Mouse (Mus musculus) intestine, embryonic 16.5 days (tissue): ENCODE results near the gene Aup1. TPM values are rescaled to one million over a fixed set of nuclear protein-coding genes. Genes with fewer than 3 reads are reported as not detected.
A peak's percentile ranks its signal among the peaks of the same experiment; 100 is the strongest.

ENCODE experiments used
- ATAC-seq: fragments of 200-750 bp; cut with Nextera tagmentation; 2 replicates; pipeline ENCODE4 v1.8.0; 2017; ENCODE audit warnings: moderate TSS enrichment, moderate library complexity
- H3K27ac ChIP-seq: fragments of 300-500 bp; sonication (generic); 2 replicates; pipeline ENCODE4 v1.5.1; 2014; ENCODE audit warnings: mild to moderate bottlenecking, low read length
- H3K27me3 ChIP-seq: fragments of 300-500 bp; sonication (generic); replicated peaks from 2 replicates; pipeline ENCODE4 v1.6.1; 2014; ENCODE audit warnings: low read length, control low read depth, mixed read lengths; ENCODE audit not compliant: control insufficient read depth, insufficient read depth
- H3K36me3 ChIP-seq: fragments of 300-500 bp; sonication (generic); 2 replicates; pipeline ENCODE4 v1.6.1; 2014; ENCODE audit warnings: low read length, control low read depth; ENCODE audit not compliant: control insufficient read depth, insufficient read depth
- H3K4me1 ChIP-seq: fragments of 300-500 bp; sonication (generic); 2 replicates; pipeline ENCODE4 v1.6.1; 2014; ENCODE audit warnings: low read length, control low read depth, mixed read lengths; ENCODE audit not compliant: control insufficient read depth, insufficient read depth
- H3K4me2 ChIP-seq: fragments of 300-500 bp; sonication (generic); 2 replicates; pipeline ENCODE4 v1.6.1; 2014; ENCODE audit warnings: low read depth, low read length, control low read depth
- H3K4me3 ChIP-seq: fragments of 300-500 bp; sonication (generic); 2 replicates; pipeline ENCODE4 v1.5.1; 2014; ENCODE audit warnings: mild to moderate bottlenecking, low read length
- H3K9ac ChIP-seq: fragments of 300-500 bp; sonication (generic); 2 replicates; pipeline ENCODE4 v1.6.1; 2014; ENCODE audit warnings: low read depth, low read length
- H3K9me3 ChIP-seq: fragments of 300-500 bp; sonication (generic); 2 replicates; pipeline ENCODE4 v1.6.1; 2016; ENCODE audit warnings: low read length, control low read depth; ENCODE audit not compliant: control insufficient read depth
- WGBS: fragments of 180-500 bp; shearing (Covaris S2); extraction: QIAGEN DNeasy Blood & Tissue Kit; methylation state at CpG from one replicate; pipeline ENCODE4 v1.1.7; 2014; 5-methylcytosine and 5-hydroxymethylcytosine counted together
- polyA plus RNA-seq: library from polyadenylated mRNA; unstranded; fragments of >200 nt; fragmentation: Nextera tagmentation; extraction: Ambion mirVana; gene quantifications from 2 replicates; pipeline ENCODE4 v1.2.1, GENCODE M21; 2015

Aup1 gene
- polyA plus RNA-seq, 1 experiment from 2014 or later = 265 TPM

- peak overlapping the region; percentile 33 for H3K4me2 ChIP-seq
- peaks cover 69% of the 10 kb centered on the region for H3K27me3 ChIP-seq
- no peaks in the 10 kb centered on the region for H3K36me3 ChIP-seq
- H3K9ac ChIP-seq = no peak overlapping the region
- H3K27ac ChIP-seq = no peak overlapping the region
- ATAC-seq = no peak
- H3K4me1 ChIP-seq = peaks cover 16% of the 10 kb centered on the region
- H3K9me3 ChIP-seq = no peaks in the 10 kb centered on the region
- WGBS = 3% methylated on average over 47 of the region's 47 CpGs
- H3K4me3 ChIP-seq = peak overlapping the region; percentile 32
These were observed 33.0 kb downstream of the Aup1 start for GRCm38 (mm10) chr6:83087205-83087925.

GRCm38 (mm10) chr6:83087926-83088260, 33.6 kb downstream of the Aup1 start:
- H3K9ac ChIP-seq = no peak overlapping the region
- H3K4me1 ChIP-seq = peaks cover 16% of the 10 kb centered on the region
- H3K36me3 ChIP-seq = no peaks in the 10 kb centered on the region
- WGBS = 14% methylated on average over 9 of the region's 9 CpGs
- 0 out of 2 replicates have a peak overlapping the region, but pooled peaks have one; percentile 32 for H3K4me3 ChIP-seq
- no peak overlapping the region for H3K27ac ChIP-seq
- no peak for ATAC-seq
- peak overlapping the region; percentile 33; the same call in 1 of the 2 replicates for H3K4me2 ChIP-seq
- no peaks in the 10 kb centered on the region for H3K9me3 ChIP-seq
- H3K27me3 ChIP-seq = peaks cover 65% of the 10 kb centered on the region

- ATAC-seq = no peak
- no peak overlapping the region for H3K4me2 ChIP-seq
- 33% methylated on average over 6 of the region's 6 CpGs for WGBS
- H3K9ac ChIP-seq = no peak overlapping the region
- no peaks in the 10 kb centered on the region for H3K9me3 ChIP-seq
- H3K27ac ChIP-seq = no peak overlapping the region
- H3K36me3 ChIP-seq = no peaks in the 10 kb centered on the region
- H3K4me1 ChIP-seq = peaks cover 4% of the 10 kb centered on the region
- H3K27me3 ChIP-seq = peaks cover 21% of the 10 kb centered on the region
- no peak overlapping the region for H3K4me3 ChIP-seq
These were observed 38.3 kb downstream of the Aup1 start for GRCm38 (mm10) chr6:83092416-83093127.

GRCm38 (mm10) chr6:83095968-83096367, 41.6 kb downstream of the Aup1 start:
- ATAC-seq = no peak
- H3K27me3 ChIP-seq = no peaks in the 10 kb centered on the region
- 51% methylated on average over 6 of the region's 6 CpGs for WGBS

GRCm38 (mm10) chr6:83098411-83098810, 44.1 kb downstream of the Aup1 start:
- Histone ChIP-seq H3K4me1 (peaks cover 16% of the 10 kb centered on the region), H3K27ac (no peak overlapping the region), H3K4me2 (no peak overlapping the region), H3K9me3 (no peaks in the 10 kb centered on the region), H3K36me3 (no peaks in the 10 kb centered on the region), H3K4me3 (no peak overlapping the region), H3K27me3 (no peaks in the 10 kb centered on the region), H3K9ac (no peak overlapping the region)
- 54% methylated on average over 2 of the region's 2 CpGs for WGBS
- ATAC-seq = no peak

More at GRCm38 (mm10) chr6:83095968-83096367, 41.6 kb downstream of the Aup1 start:
- no peaks in the 10 kb centered on the region for H3K9me3 ChIP-seq
- H3K4me1 ChIP-seq = 0 out of 2 replicates have a peak, but pooled peaks cover 3% of the 10 kb centered on the region
- no peaks in the 10 kb centered on the region for H3K36me3 ChIP-seq
- no peak overlapping the region for H3K4me3 ChIP-seq
- H3K4me2 ChIP-seq = no peak overlapping the region
- H3K27ac ChIP-seq = no peak overlapping the region
- no peak overlapping the region for H3K9ac ChIP-seq

GRCm38 (mm10) chr6:83101316-83101687, 47.0 kb downstream of the Aup1 start, which contains the start of the genes Ccdc142 and Gm42688:
TSS of gene Ccdc142 (plus strand) at chr6:83101601.
TSS of gene Gm42688 (plus strand) at chr6:83101617.
- H3K4me2 ChIP-seq = peak within 1 kb of the TSS; percentile 97
- peak; percentile 89 for ATAC-seq
- WGBS = under 1% methylated on average over 25 of the region's 25 CpGs

GRCm38 (mm10) chr6:83101688-83102556, 47.6 kb downstream of the Aup1 start:
- peak overlapping the region; percentile 90 for H3K27ac ChIP-seq
- no peaks in the 10 kb centered on the region for H3K27me3 ChIP-seq
- 0% methylated on average over 73 of the region's 74 CpGs for WGBS
- H3K4me1 ChIP-seq = peaks cover 18% of the 10 kb centered on the region
- no peaks in the 10 kb centered on the region for H3K9me3 ChIP-seq
- peak; percentile 86 for ATAC-seq
- H3K4me2 ChIP-seq = peak overlapping the region; percentile 97
- no peaks in the 10 kb centered on the region for H3K36me3 ChIP-seq
- H3K9ac ChIP-seq = peak overlapping the region; percentile 88
- H3K4me3 ChIP-seq = peak overlapping the region; percentile 80

More at GRCm38 (mm10) chr6:83101316-83101687, 47.0 kb downstream of the Aup1 start, which contains the start of the genes Ccdc142 and Gm42688:
- Histone ChIP-seq H3K9ac (peak within 1 kb of the TSS; percentile 88), H3K4me3 (peak within 1 kb of the TSS; percentile 80), H3K36me3 (no peaks in the 10 kb centered on the region), H3K27me3 (no peaks in the 10 kb centered on the region), H3K27ac (peak within 1 kb of the TSS; percentile 90), H3K4me1 (peaks cover 18% of the 10 kb centered on the region), H3K9me3 (no peaks in the 10 kb centered on the region)

GRCm38 (mm10) chr6:83103130-83103650, 48.9 kb downstream of the Aup1 start:
- H3K36me3 ChIP-seq = no peaks in the 10 kb centered on the region
- 53% methylated on average over 11 of the region's 11 CpGs for WGBS
- no peaks in the 10 kb centered on the region for H3K27me3 ChIP-seq
- H3K27ac ChIP-seq = 0 out of 2 replicates have a peak overlapping the region, but pooled peaks have one; percentile 28
- peaks cover 25% of the 10 kb centered on the region for H3K4me1 ChIP-seq
- H3K9ac ChIP-seq = peak overlapping the region; percentile 88
- ATAC-seq = 0 out of 2 replicates have a peak, but pooled peaks have one; percentile 24
- H3K9me3 ChIP-seq = no peaks in the 10 kb centered on the region
- H3K4me2 ChIP-seq = peak overlapping the region; percentile 97
- H3K4me3 ChIP-seq = peak overlapping the region; percentile 80; the same call in 1 of the 2 replicates
